Mouse (Mus musculus): ENCODE results near the gene Trip11.
"Not testable (repeated sequence)": the region's sequence is repeated elsewhere in the genome, so short reads cannot be mapped to it uniquely, and the experiment has no call there.

Gene Trip11

DNA sequence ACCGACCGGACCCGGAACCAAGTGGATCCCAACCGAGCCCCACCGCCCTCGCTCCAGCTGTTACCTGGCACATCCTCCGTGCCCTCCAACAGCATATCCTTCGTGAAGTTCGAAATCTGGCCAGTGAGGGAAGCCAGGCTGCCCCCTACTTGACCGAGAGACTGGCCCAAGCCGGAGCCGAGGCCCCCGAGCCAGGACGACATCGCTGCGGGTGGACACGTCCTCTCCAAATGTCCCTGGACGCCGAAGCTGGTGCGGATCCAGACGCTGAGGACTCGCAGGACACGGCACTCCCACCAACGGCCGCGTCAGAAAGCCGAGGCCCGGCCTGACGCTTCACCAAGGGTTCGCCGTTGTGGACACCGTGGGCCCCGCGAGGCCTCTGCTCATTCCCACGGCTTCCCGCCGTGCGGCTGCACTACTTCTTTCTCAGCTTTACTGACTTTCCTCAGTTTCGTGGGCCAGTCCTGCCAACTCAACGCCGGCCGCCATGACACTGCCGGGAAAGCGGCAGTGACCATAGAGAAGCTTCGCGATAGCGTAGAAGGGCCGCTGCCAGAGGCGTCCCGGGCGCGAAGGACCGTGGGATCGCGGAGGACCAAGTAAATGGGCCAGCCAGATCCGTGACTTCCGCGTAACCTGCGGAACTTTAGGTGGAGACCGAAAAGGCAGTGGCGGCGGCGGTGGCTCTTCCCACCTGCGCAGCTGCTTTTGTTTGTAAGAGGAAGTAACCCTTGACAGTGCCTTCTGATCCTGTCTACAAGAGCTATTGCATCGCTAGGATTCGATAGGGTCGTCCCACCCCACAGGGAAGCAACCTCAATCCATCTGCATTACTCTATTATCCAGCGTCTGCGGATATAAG, at the start of gene Trip11:
Gene Trip11, minus strand, starts transcription at position 642 of the 865 bp plus-strand sequence.
- DNase-seq (ENCODE audit: low spot score in 2 of 2), result peak; percentile 94

- DNase-seq (ENCODE audit: low spot score in 2 of 2), result not testable (repeated sequence)
Measured at GRCm38 (mm10) chr12:101958960-101959780, 46.1 kb upstream of the Trip11 start.

GRCm38 (mm10) chr12:101958556-101958955, 45.5 kb upstream of the Trip11 start:
- no peak for DNase-seq (ENCODE audit: low spot score in 2 of 2)

DNA sequence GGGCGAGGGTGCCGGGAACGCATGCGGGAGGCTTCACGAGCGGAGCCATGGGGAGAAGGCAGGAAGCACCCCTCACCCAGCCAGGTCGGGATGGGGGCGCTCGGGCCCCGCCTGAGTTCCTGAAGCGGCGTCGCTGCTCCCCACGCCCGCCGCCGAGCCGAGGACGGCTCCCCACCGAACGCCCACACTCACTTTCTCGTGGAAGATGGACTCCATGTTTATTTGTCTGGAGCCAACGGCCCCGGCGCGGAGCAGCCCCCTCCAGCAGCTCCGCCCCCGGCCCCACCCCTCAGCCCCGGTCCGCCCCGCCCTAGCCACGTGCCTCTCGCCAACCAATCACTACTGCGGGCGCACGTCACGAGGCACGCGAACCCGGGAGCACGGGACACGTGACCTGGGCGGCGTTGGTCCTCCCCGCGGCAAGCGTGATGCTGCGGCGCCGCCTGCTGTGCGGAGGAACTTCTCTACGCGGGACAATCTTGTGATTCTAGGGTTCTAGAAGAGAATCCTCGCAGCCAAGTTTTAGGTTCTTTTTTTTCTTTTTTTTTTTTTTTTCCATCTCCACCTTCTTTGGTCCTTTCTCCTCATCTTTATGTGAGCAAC, 45.0 kb upstream of the Trip11 start, which contains the start of gene Atxn3:
Gene Atxn3, minus strand, starts transcription at position 305 of the 603 bp plus-strand sequence.
- DNase-seq (ENCODE audit: low spot score in 2 of 2), result peak; percentile 99

DNA sequence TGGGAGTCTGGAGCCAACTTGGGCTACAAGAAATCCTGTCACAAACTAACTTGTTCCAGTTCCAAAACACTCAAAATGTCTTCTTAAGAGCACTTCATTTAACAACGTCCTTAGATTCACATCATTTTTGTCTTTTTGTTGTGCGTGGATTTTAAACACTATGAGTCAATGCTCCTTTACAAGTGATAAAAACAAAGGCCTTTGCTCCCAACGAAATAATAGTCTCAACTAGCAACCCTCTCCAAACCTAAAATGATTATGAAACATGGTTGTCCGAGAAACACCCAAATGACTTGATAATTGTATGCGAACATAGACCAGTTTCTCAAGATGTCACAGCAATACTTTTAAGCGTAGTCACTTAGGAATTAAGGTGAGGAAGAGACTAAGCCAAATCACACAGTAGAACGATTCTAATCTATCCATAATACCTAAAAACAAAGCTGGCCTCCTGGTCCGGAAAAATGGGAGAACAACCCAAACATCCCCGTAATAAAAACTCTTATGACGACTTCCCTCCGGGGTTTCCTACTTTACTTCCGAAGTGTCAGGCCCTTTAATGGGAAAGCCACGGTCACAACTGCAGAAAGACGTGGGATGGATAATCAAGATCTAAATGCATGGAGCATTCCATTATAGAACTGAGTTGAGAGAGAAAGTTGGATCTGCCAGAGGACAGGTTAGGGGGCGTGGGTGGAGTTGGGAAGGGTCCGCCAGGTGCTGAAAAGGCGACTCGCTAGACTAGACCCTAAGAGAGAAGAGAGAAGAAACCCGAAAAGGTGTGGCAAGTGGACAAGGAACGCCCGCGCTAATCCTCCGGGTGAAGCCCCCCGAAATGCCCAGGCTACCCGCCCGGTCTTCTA, 44.2 kb upstream of the Trip11 start:
- DNase-seq (ENCODE audit: low spot score in 2 of 2), result peak in 1 of 2 experiments; percentile 36

GRCm38 (mm10) chr12:101955821-101956220, 42.8 kb upstream of the Trip11 start:
- not testable (repeated sequence) for DNase-seq (ENCODE audit: low spot score in 2 of 2)

GRCm38 (mm10) chr12:101948801-101949200, 35.7 kb upstream of the Trip11 start:
- DNase-seq (ENCODE audit: low spot score in 2 of 2), result no peak

DNA sequence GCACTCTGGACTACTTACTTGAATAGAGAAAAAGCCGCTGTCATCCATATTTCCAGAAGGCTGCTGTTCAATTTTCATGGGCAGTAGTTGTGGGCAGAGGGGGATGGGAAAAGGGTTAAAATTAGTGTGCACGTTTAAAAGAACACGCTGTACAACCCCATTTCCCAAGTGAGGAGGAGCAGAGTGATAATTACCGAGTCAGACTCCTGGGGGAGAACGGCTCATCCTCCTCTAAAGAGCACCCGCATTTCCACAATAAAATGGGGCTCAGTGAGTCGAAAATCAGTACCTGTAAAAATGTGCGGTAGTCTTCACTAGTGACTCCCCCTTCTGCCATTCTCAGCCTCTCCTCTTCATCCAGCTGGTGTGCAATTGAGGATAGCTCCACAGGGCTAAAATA, 34.9 kb upstream of the Trip11 start:
- no peak for DNase-seq (ENCODE audit: low spot score in 2 of 2)

DNA sequence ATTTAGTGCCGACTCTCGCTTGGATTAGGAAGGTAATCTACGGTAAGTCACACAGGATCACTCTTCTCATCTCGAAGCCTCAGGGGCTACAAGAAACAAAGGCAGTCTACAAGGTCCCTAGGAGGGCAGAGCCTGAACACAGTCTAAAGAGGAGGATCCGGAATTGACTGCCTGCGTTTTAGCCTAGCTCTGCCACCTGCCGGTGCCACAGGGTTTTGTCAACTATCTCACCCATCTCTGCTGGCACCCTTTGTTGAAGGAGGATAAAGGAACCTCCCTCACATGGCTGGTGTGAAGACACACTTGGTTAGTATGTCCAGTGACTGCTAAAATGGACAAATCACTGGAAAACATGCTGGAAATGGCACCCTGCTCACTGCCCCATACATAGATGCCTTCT, 24.5 kb upstream of the Trip11 start:
- DNase-seq (ENCODE audit: low spot score in 2 of 2), result no peak

DNA sequence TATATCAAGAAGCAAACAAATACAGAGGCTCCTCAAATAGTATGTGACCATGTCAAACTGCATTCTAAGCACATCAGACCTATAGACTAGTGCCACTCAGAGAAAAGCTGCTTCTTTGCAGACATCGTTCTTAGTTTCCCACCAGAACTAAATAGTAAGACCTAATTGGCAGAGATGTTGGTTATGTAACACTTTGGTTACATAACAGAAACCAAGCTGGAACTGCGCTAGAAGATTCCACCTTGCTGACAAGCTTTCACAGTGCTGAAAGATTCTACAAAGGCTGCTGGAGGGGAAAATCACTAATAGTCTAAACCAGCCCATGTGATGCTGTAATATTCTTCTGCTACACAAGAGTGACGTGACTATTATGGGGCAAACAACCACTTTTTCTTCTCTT, 22.2 kb upstream of the Trip11 start:
- no peak for DNase-seq (ENCODE audit: low spot score in 2 of 2)

- DNase-seq (ENCODE audit: low spot score in 2 of 2), result no peak
Measured at GRCm38 (mm10) chr12:101928423-101928822, 15.4 kb upstream of the Trip11 start.

- DNase-seq (ENCODE audit: low spot score in 2 of 2), result no peak
Measured at GRCm38 (mm10) chr12:101922313-101922712, 9.2 kb upstream of the Trip11 start.

DNA sequence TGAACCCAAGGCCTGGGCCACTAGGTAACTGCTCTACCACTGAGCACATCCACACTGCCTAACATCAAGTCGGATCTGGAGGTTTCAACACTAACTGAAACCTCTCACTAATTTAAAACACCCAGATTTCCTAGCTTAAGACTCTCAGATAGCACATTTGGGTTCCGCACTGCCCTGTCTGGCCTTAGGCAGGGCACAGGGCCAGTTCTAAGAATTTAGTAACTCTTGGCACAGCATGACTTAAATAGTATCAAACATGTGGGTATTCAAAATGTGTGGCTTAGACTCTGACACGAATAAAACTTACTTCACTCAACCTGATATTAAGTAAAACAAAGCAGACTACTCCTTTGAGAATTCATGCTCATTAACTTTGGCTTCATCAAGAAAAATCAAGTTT, 6.8 kb upstream of the Trip11 start:
- no peak for DNase-seq (ENCODE audit: low spot score in 2 of 2)

GRCm38 (mm10) chr12:101917165-101917564, 4.1 kb upstream of the Trip11 start:
- DNase-seq (ENCODE audit: low spot score in 2 of 2), result no peak

- DNase-seq (ENCODE audit: low spot score in 2 of 2), result no peak
Measured at GRCm38 (mm10) chr12:101911346-101911745, 1.7 kb downstream of the Trip11 start.

DNA sequence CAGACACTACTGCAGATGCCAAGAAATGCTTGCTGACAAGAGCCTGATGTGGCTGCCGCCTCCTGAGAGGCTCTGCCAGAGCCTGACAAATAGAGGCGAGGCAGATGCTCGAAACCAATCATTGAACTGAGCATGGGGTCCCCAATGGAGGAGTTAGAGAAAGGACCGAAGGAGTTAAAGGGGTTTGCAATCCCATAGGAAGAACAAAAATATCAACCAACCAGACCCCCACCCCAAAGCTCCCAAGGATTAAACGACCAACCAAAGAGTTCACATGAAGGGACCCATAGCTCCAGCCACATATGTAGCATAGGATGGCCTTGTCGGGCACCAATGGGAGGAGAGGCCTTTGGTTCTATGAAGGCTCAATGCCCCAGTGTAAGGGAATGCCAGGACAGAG, 2.7 kb downstream of the Trip11 start:
- DNase-seq (ENCODE audit: low spot score in 2 of 2), result no peak

GRCm38 (mm10) chr12:101905817-101906216, 7.2 kb downstream of the Trip11 start:
- DNase-seq (ENCODE audit: low spot score in 2 of 2), result no peak

GRCm38 (mm10) chr12:101904906-101905305, 8.2 kb downstream of the Trip11 start:
- DNase-seq (ENCODE audit: low spot score in 2 of 2), result no peak

GRCm38 (mm10) chr12:101904170-101904569, 8.9 kb downstream of the Trip11 start:
- no peak for DNase-seq (ENCODE audit: low spot score in 2 of 2)

DNA sequence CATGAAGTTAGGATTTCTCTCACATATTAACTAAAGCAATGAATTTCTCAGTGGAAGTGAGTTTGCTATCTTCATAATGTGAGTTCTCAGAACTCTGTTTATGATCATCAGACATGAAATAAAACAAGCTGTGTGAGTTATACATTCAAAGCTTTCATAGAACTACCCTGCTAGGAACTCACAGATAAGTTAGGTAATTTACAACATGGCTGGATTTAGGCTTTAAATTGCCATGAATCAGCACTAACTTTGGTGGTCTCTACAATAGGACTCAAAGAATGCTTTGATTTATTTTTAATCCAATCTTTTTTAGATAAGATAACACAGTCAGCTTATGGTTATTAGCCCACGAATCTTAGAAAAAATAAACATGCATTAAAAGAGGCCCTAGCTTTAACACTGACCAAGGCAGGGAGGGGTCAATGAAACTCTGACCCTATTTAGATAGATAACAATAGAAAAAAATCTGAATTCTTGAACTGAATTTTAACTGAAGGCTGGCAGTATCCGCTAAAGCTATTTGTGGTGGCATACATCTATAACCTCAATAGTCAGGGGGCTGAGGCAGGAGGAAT, 13.3 kb downstream of the Trip11 start:
- DNase-seq (ENCODE audit: low spot score in 2 of 2), result no peak

DNA sequence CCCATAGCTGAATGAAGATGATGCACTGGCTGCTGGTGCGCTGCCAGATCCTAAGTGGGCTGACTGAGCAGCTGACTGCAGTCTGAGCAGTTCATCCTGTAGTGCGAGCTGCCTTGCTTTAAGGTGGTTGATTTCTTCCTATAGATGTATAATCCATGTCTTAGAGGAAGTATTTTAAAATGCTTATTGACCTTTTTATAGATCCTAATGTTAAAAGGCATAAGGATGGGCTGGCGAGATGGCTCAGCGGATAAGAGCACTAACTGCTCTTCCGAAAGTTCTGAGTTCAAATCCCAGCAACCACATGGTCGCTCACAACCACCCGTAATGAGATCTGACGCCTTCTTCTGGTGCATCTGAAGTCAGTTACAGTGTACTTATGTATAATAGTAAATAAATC, 14.1 kb downstream of the Trip11 start:
- no peak for DNase-seq (ENCODE audit: low spot score in 2 of 2)

All from right cerebral cortex, postnatal 10 days (tissue).